Mouse (Mus musculus) erythroblast, adult 5-6 weeks (primary cell): Measurements from ENCODE around the gene Ankrd13d. TPM values are rescaled to one million over a fixed set of nuclear protein-coding genes. Genes with fewer than 3 reads are reported as not detected.

Experiments used
- ATAC-seq: replicated peaks from 2 replicates; pipeline ENCODE4 v1.8.0; 2016; ENCODE audit warnings: moderate number of reproducible peaks, mild to moderate bottlenecking, moderate TSS enrichment, inconsistent platforms; ENCODE audit not compliant: poor library complexity, low FRiP score, severe bottlenecking
- total RNA-seq, 2 experiments: library from RNA; stranded (forward) in 1 of 2; stranded (reverse) in 1 of 2; fragments of 150-400 nt in 1 of 2; fragments of 200-764, 138-1000 nt in 1 of 2; gene quantifications; 2 replicates each; pipeline versions ENCODE4 v1.2.3 to v1.2.4; 2015 to 2017; ENCODE audit warnings: low replicate concordance in 2 of 2

Gene Ankrd13d
- total RNA-seq (2015; ENCODE audit: low replicate concordance) (0.63 TPM in 1 of 2 replicates, not detected in the other), total RNA-seq (2017; ENCODE audit: low replicate concordance) (0.84 TPM in 1 of 2 replicates, not detected in the other)

- ATAC-seq = peak; percentile 71
Measured at GRCm38 (mm10) chr19:4282898-4283553, at the start of gene Ankrd13d. Gene Ankrd13d (minus strand): TSS chr19:4283137.

- ATAC-seq = no peak
Measured at GRCm38 (mm10) chr19:4332653-4333052, 49.7 kb upstream of the Ankrd13d start.

GRCm38 (mm10) chr19:4331273-4331672, 48.3 kb upstream of the Ankrd13d start:
- ATAC-seq = no peak

- ATAC-seq = no peak
Measured at GRCm38 (mm10) chr19:4330603-4331002, 47.7 kb upstream of the Ankrd13d start.

- no peak for ATAC-seq
Measured at GRCm38 (mm10) chr19:4328737-4329304, 45.9 kb upstream of the Ankrd13d start.

GRCm38 (mm10) chr19:4326881-4327280, 43.9 kb upstream of the Ankrd13d start:
- no peak for ATAC-seq

GRCm38 (mm10) chr19:4326106-4326505, 43.2 kb upstream of the Ankrd13d start:
- 0 out of 2 replicates have a peak, but pooled peaks have one; percentile 37 for ATAC-seq

- no peak for ATAC-seq
Measured at GRCm38 (mm10) chr19:4322134-4322533, 39.2 kb upstream of the Ankrd13d start.

- ATAC-seq = no peak
Measured at GRCm38 (mm10) chr19:4321622-4322021, 38.7 kb upstream of the Ankrd13d start.

GRCm38 (mm10) chr19:4319272-4319671, 36.3 kb upstream of the Ankrd13d start:
- no peak for ATAC-seq

GRCm38 (mm10) chr19:4317181-4317580, 34.2 kb upstream of the Ankrd13d start:
- no peak for ATAC-seq

- no peak for ATAC-seq
Measured at GRCm38 (mm10) chr19:4315223-4315944, 32.4 kb upstream of the Ankrd13d start.

- ATAC-seq = peak; percentile 54; the same call in 1 of the 2 replicates
Measured at GRCm38 (mm10) chr19:4309776-4310185, 26.8 kb upstream of the Ankrd13d start.

- ATAC-seq = no peak
Measured at GRCm38 (mm10) chr19:4309302-4309701, 26.4 kb upstream of the Ankrd13d start.

GRCm38 (mm10) chr19:4306190-4306577, 23.2 kb upstream of the Ankrd13d start, which contains the start of gene Grk2:
Gene Grk2 (minus strand): TSS chr19:4306222.
- peak; percentile 65 for ATAC-seq

- ATAC-seq = peak; percentile 51
Measured at GRCm38 (mm10) chr19:4305491-4306189, 22.7 kb upstream of the Ankrd13d start.

- ATAC-seq = 0 out of 2 replicates have a peak, but pooled peaks have one; percentile 7
Measured at GRCm38 (mm10) chr19:4304871-4305321, 22.0 kb upstream of the Ankrd13d start.

- ATAC-seq = 0 out of 2 replicates have a peak, but pooled peaks have one; percentile 10
Measured at GRCm38 (mm10) chr19:4304251-4304821, 21.4 kb upstream of the Ankrd13d start.

GRCm38 (mm10) chr19:4303640-4303995, 20.7 kb upstream of the Ankrd13d start:
- ATAC-seq = no peak
